Mouse (Mus musculus) urinary bladder, postnatal 0 days (tissue): ENCODE results near the gene Gm4303. TPM values are rescaled to one million over a fixed set of nuclear protein-coding genes. Genes with fewer than 3 reads are reported as not detected.

Experiments used
- polyA plus RNA-seq: library from polyadenylated mRNA; unstranded; fragments of >200 nt; fragmentation: Nextera tagmentation; extraction: Ambion mirVana; gene quantifications from 2 replicates; pipeline ENCODE4 v1.2.1, GENCODE M21; 2015

Gene Gm4303
- not detected in 2 replicates for polyA plus RNA-seq

DNA sequence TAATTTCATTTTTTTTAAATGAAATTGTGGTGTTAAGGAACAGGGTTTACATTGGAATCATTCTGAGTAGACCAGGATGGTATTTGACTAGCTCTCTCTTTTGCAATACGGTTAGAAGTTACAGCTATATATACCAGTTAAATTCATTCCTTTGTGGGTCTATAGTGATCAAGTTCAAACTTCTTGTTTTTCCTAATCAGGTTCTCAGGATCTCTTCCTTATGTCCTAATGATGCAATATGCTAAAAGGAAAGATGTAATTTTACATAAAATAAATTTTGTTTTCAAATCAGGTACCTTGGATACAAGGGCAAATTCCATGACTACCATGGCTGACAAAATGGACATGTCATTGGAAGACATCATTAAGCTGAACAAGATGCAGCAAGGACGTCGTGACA is at the start of gene Gm4303:
TSS of gene Gm4303 (plus strand) at position 301 of the 400 bp plus-strand sequence.

DNA sequence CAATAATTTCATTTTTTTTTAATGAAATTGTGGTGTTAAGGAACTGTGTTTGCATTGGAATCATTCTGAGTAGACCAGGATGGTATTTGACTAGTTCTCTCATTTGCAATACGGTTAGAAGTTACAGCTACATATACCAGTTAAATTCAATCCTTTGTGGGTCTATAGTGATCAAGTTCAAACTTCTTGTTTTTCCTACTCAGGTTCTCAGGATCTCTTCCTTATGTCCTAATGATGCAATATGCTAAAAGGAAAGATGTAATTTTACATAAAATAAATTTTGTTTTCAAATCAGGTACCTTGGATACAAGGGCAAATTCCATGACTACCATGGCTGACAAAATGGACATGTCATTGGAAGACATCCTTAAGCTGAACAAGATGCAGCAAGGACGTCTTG is 10.4 kb upstream of the Gm4303 start, which contains the start of gene Gm4301:
TSS of gene Gm4301 (plus strand) at position 301 of the 400 bp plus-strand sequence.

DNA sequence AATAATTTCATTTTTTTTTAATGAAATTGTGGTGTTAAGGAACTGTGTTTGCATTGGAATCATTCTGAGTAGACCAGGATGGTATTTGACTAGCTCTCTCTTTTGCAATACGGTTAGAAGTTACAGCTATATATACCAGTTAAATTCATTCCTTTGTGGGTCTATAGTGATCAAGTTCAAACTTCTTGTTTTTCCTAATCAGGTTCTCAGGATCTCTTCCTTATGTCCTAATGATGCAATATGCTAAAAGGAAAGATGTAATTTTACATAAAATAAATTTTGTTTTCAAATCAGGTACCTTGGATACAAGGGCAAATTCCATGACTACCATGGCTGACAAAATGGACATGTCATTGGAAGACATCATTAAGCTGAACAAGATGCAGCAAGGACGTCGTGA is 5.2 kb upstream of the Gm4303 start, which contains the start of gene Gm4302:
TSS of gene Gm4302 (plus strand) at position 301 of the 400 bp plus-strand sequence.

DNA sequence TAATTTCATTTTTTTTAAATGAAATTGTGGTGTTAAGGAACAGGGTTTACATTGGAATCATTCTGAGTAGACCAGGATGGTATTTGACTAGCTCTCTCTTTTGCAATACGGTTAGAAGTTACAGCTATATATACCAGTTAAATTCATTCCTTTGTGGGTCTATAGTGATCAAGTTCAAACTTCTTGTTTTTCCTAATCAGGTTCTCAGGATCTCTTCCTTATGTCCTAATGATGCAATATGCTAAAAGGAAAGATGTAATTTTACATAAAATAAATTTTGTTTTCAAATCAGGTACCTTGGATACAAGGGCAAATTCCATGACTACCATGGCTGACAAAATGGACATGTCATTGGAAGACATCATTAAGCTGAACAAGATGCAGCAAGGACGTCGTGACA is 5.0 kb downstream of the Gm4303 start, which contains the start of gene Gm4305:
TSS of gene Gm4305 (plus strand) at position 301 of the 400 bp plus-strand sequence.

DNA sequence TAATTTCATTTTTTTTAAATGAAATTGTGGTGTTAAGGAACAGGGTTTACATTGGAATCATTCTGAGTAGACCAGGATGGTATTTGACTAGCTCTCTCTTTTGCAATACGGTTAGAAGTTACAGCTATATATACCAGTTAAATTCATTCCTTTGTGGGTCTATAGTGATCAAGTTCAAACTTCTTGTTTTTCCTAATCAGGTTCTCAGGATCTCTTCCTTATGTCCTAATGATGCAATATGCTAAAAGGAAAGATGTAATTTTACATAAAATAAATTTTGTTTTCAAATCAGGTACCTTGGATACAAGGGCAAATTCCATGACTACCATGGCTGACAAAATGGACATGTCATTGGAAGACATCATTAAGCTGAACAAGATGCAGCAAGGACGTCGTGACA is 15.3 kb downstream of the Gm4303 start, which contains the start of gene Gm4307:
TSS of gene Gm4307 (plus strand) at position 301 of the 400 bp plus-strand sequence.

DNA sequence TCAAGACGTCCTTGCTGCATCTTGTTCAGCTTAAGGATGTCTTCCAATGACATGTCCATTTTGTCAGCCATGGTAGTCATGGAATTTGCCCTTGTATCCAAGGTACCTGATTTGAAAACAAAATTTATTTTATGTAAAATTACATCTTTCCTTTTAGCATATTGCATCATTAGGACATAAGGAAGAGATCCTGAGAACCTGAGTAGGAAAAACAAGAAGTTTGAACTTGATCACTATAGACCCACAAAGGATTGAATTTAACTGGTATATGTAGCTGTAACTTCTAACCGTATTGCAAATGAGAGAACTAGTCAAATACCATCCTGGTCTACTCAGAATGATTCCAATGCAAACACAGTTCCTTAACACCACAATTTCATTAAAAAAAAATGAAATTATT is 36.7 kb downstream of the Gm4303 start, which contains the start of gene Gm4312:
TSS of gene Gm4312 (minus strand) at position 101 of the 400 bp plus-strand sequence.

Other genes with a start within 250 kb of the Gm4303 start
- not detected in 2 replicates for gene Gm4301, start 10.3 kb upstream of the Gm4303 start, polyA plus RNA-seq
- not detected in 2 replicates for gene Gm4302, start 5.1 kb upstream of the Gm4303 start, polyA plus RNA-seq
- not detected in 2 replicates for gene Gm4305, start 5.1 kb downstream of the Gm4303 start, polyA plus RNA-seq
- not detected in 2 replicates for gene Gm4307, start 15.4 kb downstream of the Gm4303 start, polyA plus RNA-seq
- gene Gm4312, start 36.6 kb downstream of the Gm4303 start, polyA plus RNA-seq: not detected in 2 replicates
- 15.5 and 19.4 TPM in 2 replicates for gene Tmtc3, start 141.4 kb downstream of the Gm4303 start, polyA plus RNA-seq
- gene Cep290, start 141.6 kb downstream of the Gm4303 start, polyA plus RNA-seq: 2.6 and 3.5 TPM in 2 replicates
- 4.4 and 5.1 TPM in 2 replicates for gene 4930430F08Rik, start 244.5 kb downstream of the Gm4303 start, polyA plus RNA-seq
- gene 1700017N19Rik, start 244.5 kb downstream of the Gm4303 start, polyA plus RNA-seq: not detected in 2 replicates